Mouse (Mus musculus) limb, embryonic 14.5 days (tissue): ENCODE results near the gene Lrfn3. TPM values are rescaled to one million over a fixed set of nuclear protein-coding genes. Genes with fewer than 3 reads are reported as not detected.

ENCODE experiments used
- ATAC-seq: fragments of 200-750 bp; cut with Nextera tagmentation; 2 replicates; pipeline ENCODE4 v1.8.0; 2017; ENCODE audit warnings: low read depth, moderate number of reproducible peaks, moderate TSS enrichment; ENCODE audit not compliant: low FRiP score
- DNase-seq: peaks from one replicate; pipeline ENCODE4 v3.0.0-alpha.2; 2015; ENCODE audit warnings: low spot score
- H3K27ac ChIP-seq: fragments of 300-500 bp; sonication (generic); replicated peaks from 2 replicates; pipeline ENCODE4 v1.5.1; 2014; ENCODE audit warnings: low read depth, mild to moderate bottlenecking, low read length, moderate library complexity, mixed read lengths
- H3K27me3 ChIP-seq: fragments of 300-500 bp; sonication (generic); 2 replicates; pipeline ENCODE4 v1.6.1; 2014; ENCODE audit warnings: low read length, mixed read lengths; ENCODE audit not compliant: control insufficient read depth, insufficient read depth
- H3K36me3 ChIP-seq: fragments of 300-500 bp; sonication (generic); 2 replicates; pipeline ENCODE4 v1.6.1; 2014; ENCODE audit warnings: mild to moderate bottlenecking, low read length, moderate library complexity, mixed read lengths; ENCODE audit not compliant: control insufficient read depth, insufficient read depth
- H3K4me1 ChIP-seq: fragments of 300-500 bp; sonication (generic); 2 replicates; pipeline ENCODE4 v1.6.1; 2014; ENCODE audit warnings: antibody characterized with exemption, low read length, mixed read lengths; ENCODE audit not compliant: control insufficient read depth, insufficient read depth
- H3K4me2 ChIP-seq: fragments of 300-500 bp; sonication (generic); replicated peaks from 2 replicates; pipeline ENCODE4 v1.6.1; 2014; ENCODE audit warnings: low read depth, mild to moderate bottlenecking, low read length, moderate library complexity; ENCODE audit not compliant: severe bottlenecking
- H3K4me3 ChIP-seq: fragments of 300-500 bp; sonication (generic); replicated peaks from 2 replicates; pipeline ENCODE4 v1.5.1; 2014; ENCODE audit warnings: low read length
- H3K9ac ChIP-seq: fragments of 300-500 bp; sonication (generic); 2 replicates; pipeline ENCODE4 v1.6.1; 2014; ENCODE audit warnings: mild to moderate bottlenecking, low read depth, low read length, moderate library complexity; ENCODE audit not compliant: severe bottlenecking
- H3K9me3 ChIP-seq: fragments of 300-500 bp; sonication (generic); 2 replicates; pipeline ENCODE4 v1.6.1; 2016; ENCODE audit warnings: low read length; ENCODE audit not compliant: control insufficient read depth
- POLR2A ChIP-seq: fragments of 200-500 bp; IDR thresholded peaks from 2 replicates; pipeline ENCODE4 v1.8.0; 2012; ENCODE audit warnings: inconsistent platforms, mild to moderate bottlenecking, moderate library complexity, borderline replicate concordance; ENCODE audit not compliant: insufficient read depth, insufficient read length; ENCODE audit errors: extremely low read depth
- WGBS: fragments of 180-500 bp; shearing (Covaris S2); extraction: QIAGEN DNeasy Blood & Tissue Kit; methylation state at CpG from one replicate; pipeline ENCODE4 v1.1.7; 2014; 5-methylcytosine and 5-hydroxymethylcytosine counted together
- polyA plus RNA-seq, 2 experiments: library from polyadenylated mRNA; depleted of rRNA in 1 of 2; stranded (reverse) in 1 of 2; unstranded in 1 of 2; fragments of >200 nt; fragmentation: Nextera tagmentation in 1 of 2; extraction: Ambion mirVana in 1 of 2; gene quantifications; 2 replicates each; pipeline versions ENCODE4 v1.2.1 to v1.2.3; 2012 to 2014

The Lrfn3 gene
- polyA plus RNA-seq, 2 experiments: 6.9 to 11.5 TPM

DNA sequence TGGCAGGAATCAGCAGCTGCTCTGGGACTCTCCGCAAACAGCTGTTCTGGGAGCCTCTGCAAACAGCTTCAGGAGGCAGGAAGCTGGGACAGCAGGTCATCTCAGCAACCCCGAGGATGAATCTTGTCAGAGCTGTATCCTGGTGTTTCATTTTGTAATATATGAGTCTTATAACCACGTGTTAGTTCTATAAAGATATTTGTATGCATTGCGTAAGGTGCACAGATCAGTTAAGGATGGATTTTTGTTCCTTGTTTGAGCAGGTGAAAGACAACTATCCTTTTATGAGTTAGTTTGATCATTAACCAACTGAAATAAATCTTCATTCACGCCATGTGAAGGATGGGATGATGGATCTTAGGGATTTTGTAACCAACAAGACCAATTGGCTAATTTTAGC, 17.5 kb upstream of the Lrfn3 start:
- no peak for DNase-seq
- no peaks in the 10 kb centered on the region for H3K4me1 ChIP-seq
- no peaks in the 10 kb centered on the region for H3K9me3 ChIP-seq
- no peak overlapping the region for H3K27ac ChIP-seq
- no peak for TF ChIP-seq POLR2A
- no peak overlapping the region for H3K4me2 ChIP-seq
- H3K27me3 ChIP-seq: no peaks in the 10 kb centered on the region
- H3K9ac ChIP-seq: no peak overlapping the region
- no peak overlapping the region for H3K4me3 ChIP-seq
- no peak for ATAC-seq
- H3K36me3 ChIP-seq: no peaks in the 10 kb centered on the region
- 58% methylated on average over 5 of the region's 5 CpGs for WGBS

- WGBS: under 1% methylated on average over 21 of the region's 21 CpGs
These were observed 11.0 kb upstream of the Lrfn3 start for GRCm38 (mm10) chr7:30373501-30373962.

GRCm38 (mm10) chr7:30367466-30367865, 4.9 kb upstream of the Lrfn3 start:
- H3K36me3 ChIP-seq: no peaks in the 10 kb centered on the region
- DNase-seq (no peak), ATAC-seq (no peak)
- no peaks in the 10 kb centered on the region for H3K27me3 ChIP-seq
- no peaks in the 10 kb centered on the region for H3K9me3 ChIP-seq
- H3K4me1 ChIP-seq: 0 out of 2 replicates have a peak, but pooled peaks cover under 1% of the 10 kb centered on the region
- no peak overlapping the region for H3K4me2 ChIP-seq
- H3K9ac ChIP-seq: no peak overlapping the region
- 63% methylated on average over 2 of the region's 2 CpGs for WGBS
- TF ChIP-seq POLR2A: no peak
- no peak overlapping the region for H3K27ac ChIP-seq
- no peak overlapping the region for H3K4me3 ChIP-seq

More at GRCm38 (mm10) chr7:30373501-30373962, 11.0 kb upstream of the Lrfn3 start:
- Histone ChIP-seq H3K9me3 (no peaks in the 10 kb centered on the region), H3K4me3 (peak overlapping the region; percentile 42), H3K36me3 (no peaks in the 10 kb centered on the region), H3K4me1 (no peaks in the 10 kb centered on the region), H3K27ac (0 out of 2 replicates have a peak overlapping the region, but pooled peaks have one; percentile 48), H3K4me2 (peak overlapping the region; percentile 60), H3K9ac (peak overlapping the region; percentile 57), H3K27me3 (no peaks in the 10 kb centered on the region)
- ATAC-seq: peak; percentile 98
- 0 out of 2 replicates have a peak, but pooled peaks have one; percentile 59 for TF ChIP-seq POLR2A
- DNase-seq: peak; percentile 97

DNA sequence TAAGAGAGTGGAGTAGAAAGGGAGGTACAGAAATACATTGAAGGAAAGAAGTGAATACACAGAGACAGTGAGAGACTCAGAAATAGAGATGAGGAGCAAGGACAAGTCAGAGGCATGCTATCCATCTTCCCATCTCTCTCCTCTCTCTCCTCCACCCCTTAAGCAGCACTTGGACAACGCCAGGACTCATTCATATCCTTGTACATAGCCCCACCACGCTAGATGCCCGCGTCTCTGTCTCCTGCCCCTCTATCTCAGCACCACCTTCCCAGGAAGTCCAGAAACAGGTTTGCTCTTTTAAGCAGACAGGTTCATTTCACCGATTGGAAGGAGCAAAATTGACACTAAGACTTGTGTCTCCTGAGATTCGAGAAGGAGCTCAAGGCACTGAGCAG, 769 bp upstream of the Lrfn3 start:
- H3K27ac ChIP-seq: no peak overlapping the region
- H3K9me3 ChIP-seq: no peaks in the 10 kb centered on the region
- no peak for ATAC-seq
- TF ChIP-seq POLR2A: no peak
- peak overlapping the region; percentile 80 for H3K9ac ChIP-seq
- H3K27me3 ChIP-seq: no peaks in the 10 kb centered on the region
- DNase-seq: no peak
- 71% methylated on average over 6 of the region's 6 CpGs for WGBS
- H3K4me2 ChIP-seq: peak overlapping the region; percentile 77
- H3K4me1 ChIP-seq: peaks cover 16% of the 10 kb centered on the region
- H3K4me3 ChIP-seq: peak overlapping the region; percentile 55
- H3K36me3 ChIP-seq: peaks cover 9% of the 10 kb centered on the region

GRCm38 (mm10) chr7:30360028-30360427, 2.5 kb downstream of the Lrfn3 start:
- Histone ChIP-seq H3K36me3 (peaks cover 21% of the 10 kb centered on the region), H3K27me3 (no peaks in the 10 kb centered on the region), H3K4me3 (no peak overlapping the region), H3K9ac (no peak overlapping the region), H3K27ac (no peak overlapping the region), H3K9me3 (no peaks in the 10 kb centered on the region), H3K4me2 (no peak overlapping the region), H3K4me1 (peaks cover 16% of the 10 kb centered on the region)
- DNase-seq: no peak
- 95% methylated on average over 17 of the region's 17 CpGs for WGBS
- no peak for TF ChIP-seq POLR2A
- no peak for ATAC-seq

- H3K4me2 ChIP-seq: no peak overlapping the region
- 88% methylated on average over 31 of the region's 31 CpGs for WGBS
- DNase-seq (no peak), ATAC-seq (no peak)
- no peak overlapping the region for H3K4me3 ChIP-seq
- no peaks in the 10 kb centered on the region for H3K9me3 ChIP-seq
- H3K4me1 ChIP-seq: peaks cover 16% of the 10 kb centered on the region
- no peak for TF ChIP-seq POLR2A
- H3K27ac ChIP-seq: no peak overlapping the region
- H3K36me3 ChIP-seq: peaks cover 23% of the 10 kb centered on the region
- H3K27me3 ChIP-seq: no peaks in the 10 kb centered on the region
- H3K9ac ChIP-seq: no peak overlapping the region
These were observed 3.2 kb downstream of the Lrfn3 start for GRCm38 (mm10) chr7:30359276-30359865.
